Mouse (Mus musculus) bone marrow macrophage, adult 2 months (primary cell): ENCODE data around the gene Yif1b.

Experiments used
- CTCF ChIP-seq: IDR thresholded peaks from 2 replicates; pipeline ENCODE4 v1.5.1; 2012; ENCODE audit warnings: low read depth, mild to moderate bottlenecking, low read length, moderate library complexity
- POLR2A ChIP-seq: IDR thresholded peaks from 2 replicates; pipeline ENCODE4 v1.6.1; 2012; ENCODE audit warnings: mild to moderate bottlenecking, low read depth, low read length, borderline replicate concordance

DNA sequence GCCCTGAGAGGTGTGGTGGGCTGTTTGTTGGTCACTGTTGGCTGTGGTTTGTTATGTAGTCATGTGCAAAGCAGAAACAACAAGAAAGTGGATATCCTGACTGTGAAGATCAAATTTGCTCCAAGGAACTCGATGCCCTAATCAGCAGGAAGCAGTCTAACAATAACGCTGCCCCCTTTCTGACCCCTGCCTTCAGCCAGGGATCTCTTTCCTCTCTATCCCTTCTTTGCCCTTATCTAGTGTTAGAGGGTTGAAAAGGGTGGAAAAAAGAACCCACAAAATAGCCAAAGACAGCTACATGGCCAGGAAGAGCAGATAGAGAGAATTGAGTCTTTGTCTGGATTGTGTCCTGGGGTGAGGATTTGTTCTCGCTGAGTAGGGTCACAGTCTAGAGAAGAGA is 7.6 kb upstream of the Yif1b start:
- TF ChIP-seq POLR2A: no peak
- TF ChIP-seq CTCF: no peak
